Mouse (Mus musculus) hindbrain, embryonic 14.5 days (tissue): ENCODE results near the gene Moap1. TPM values are rescaled to one million over a fixed set of nuclear protein-coding genes. Genes with fewer than 3 reads are reported as not detected.
A peak's percentile ranks its signal among the peaks of the same experiment; 100 is the strongest.

ENCODE experiments used
- ATAC-seq: fragments of 200-750 bp; cut with Nextera tagmentation; 2 replicates; pipeline ENCODE4 v1.8.0; 2017; ENCODE audit warnings: moderate number of reproducible peaks, mild to moderate bottlenecking, moderate TSS enrichment, moderate library complexity; ENCODE audit not compliant: low FRiP score
- DNase-seq: peaks from one replicate; pipeline ENCODE4 v3.0.0-alpha.2; 2015; ENCODE audit warnings: low spot score
- H3K27ac ChIP-seq: fragments of 300-500 bp; sonication (generic); 2 replicates; pipeline ENCODE4 v1.5.1; 2014; ENCODE audit warnings: mild to moderate bottlenecking, moderate library complexity
- H3K27me3 ChIP-seq: fragments of 300-500 bp; sonication (generic); 2 replicates; pipeline ENCODE4 v1.6.1; 2014; ENCODE audit warnings: mild to moderate bottlenecking, low read length, mixed read lengths; ENCODE audit not compliant: control insufficient read depth, insufficient read depth
- H3K36me3 ChIP-seq: fragments of 300-500 bp; sonication (generic); replicated peaks from 2 replicates; pipeline ENCODE4 v1.6.1; 2014; ENCODE audit not compliant: control insufficient read depth, insufficient read depth
- H3K4me1 ChIP-seq: fragments of 300-500 bp; sonication (generic); replicated peaks from 2 replicates; pipeline ENCODE4 v1.6.1; 2014; ENCODE audit warnings: antibody characterized with exemption, low read length, mixed read lengths; ENCODE audit not compliant: control insufficient read depth, insufficient read depth
- H3K4me2 ChIP-seq: fragments of 300-500 bp; sonication (generic); replicated peaks from 2 replicates; pipeline ENCODE4 v1.6.1; 2014; ENCODE audit warnings: mild to moderate bottlenecking, moderate library complexity
- H3K4me3 ChIP-seq: fragments of 300-500 bp; sonication (generic); replicated peaks from 2 replicates; pipeline ENCODE4 v1.5.1; 2014; ENCODE audit warnings: mild to moderate bottlenecking, low read length
- H3K9ac ChIP-seq: fragments of 300-500 bp; sonication (generic); 2 replicates; pipeline ENCODE4 v1.6.1; 2014
- H3K9me3 ChIP-seq: fragments of 300-500 bp; sonication (generic); 2 replicates; pipeline ENCODE4 v1.6.1; 2016; ENCODE audit warnings: low read length; ENCODE audit not compliant: control insufficient read depth
- WGBS: fragments of 180-500 bp; shearing (Covaris S2); extraction: QIAGEN DNeasy Blood & Tissue Kit; methylation state at CpG from one replicate; pipeline ENCODE4 v1.1.7; 2014; 5-methylcytosine and 5-hydroxymethylcytosine counted together
- polyA plus RNA-seq: library from polyadenylated mRNA; unstranded; fragments of >200 nt; fragmentation: Nextera tagmentation; extraction: Ambion mirVana; gene quantifications from 2 replicates; pipeline ENCODE4 v1.2.1, GENCODE M21; 2014

Moap1 gene
- polyA plus RNA-seq, 1 experiment from 2014 or later, result 64.6 TPM

- WGBS, result 97% methylated on average over 8 of the region's 8 CpGs
- ATAC-seq, result no peak
- Histone ChIP-seq H3K4me3 (no peak overlapping the region), H3K4me2 (no peak overlapping the region), H3K4me1 (no peaks in the 10 kb centered on the region), H3K9me3 (no peaks in the 10 kb centered on the region), H3K27ac (no peak overlapping the region), H3K27me3 (no peaks in the 10 kb centered on the region), H3K9ac (no peak overlapping the region), H3K36me3 (peaks cover 96% of the 10 kb centered on the region)
- no peak for DNase-seq
Measured at GRCm38 (mm10) chr12:102771601-102772000, 28.1 kb upstream of the Moap1 start.

DNA sequence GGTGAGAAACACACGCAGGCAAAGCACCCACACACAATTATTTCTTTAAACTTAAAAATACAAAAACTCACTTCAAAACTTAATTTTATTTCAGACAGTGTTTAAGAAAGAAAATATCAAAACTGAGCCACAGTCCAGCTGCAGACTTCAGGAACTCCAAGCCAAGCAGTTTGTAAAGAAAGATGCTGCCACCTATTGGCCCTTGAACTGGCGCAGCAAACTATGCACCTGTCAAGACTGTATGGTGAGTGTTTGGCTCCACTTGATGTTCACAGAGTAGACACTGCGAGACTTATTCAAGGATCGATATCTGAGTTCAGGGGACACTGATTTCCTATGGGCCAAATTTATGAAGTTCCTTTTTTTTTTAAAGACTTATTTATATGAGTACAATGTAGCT is 25.5 kb upstream of the Moap1 start:
- DNase-seq (no peak), ATAC-seq (no peak)
- H3K4me3 ChIP-seq, result no peak overlapping the region
- H3K9ac ChIP-seq, result no peak overlapping the region
- no peaks in the 10 kb centered on the region for H3K4me1 ChIP-seq
- H3K9me3 ChIP-seq, result no peaks in the 10 kb centered on the region
- WGBS, result 95% methylated on average over 4 of the region's 4 CpGs
- H3K27me3 ChIP-seq, result no peaks in the 10 kb centered on the region
- H3K27ac ChIP-seq, result no peak overlapping the region
- H3K36me3 ChIP-seq, result peaks cover 93% of the 10 kb centered on the region
- H3K4me2 ChIP-seq, result no peak overlapping the region

DNA sequence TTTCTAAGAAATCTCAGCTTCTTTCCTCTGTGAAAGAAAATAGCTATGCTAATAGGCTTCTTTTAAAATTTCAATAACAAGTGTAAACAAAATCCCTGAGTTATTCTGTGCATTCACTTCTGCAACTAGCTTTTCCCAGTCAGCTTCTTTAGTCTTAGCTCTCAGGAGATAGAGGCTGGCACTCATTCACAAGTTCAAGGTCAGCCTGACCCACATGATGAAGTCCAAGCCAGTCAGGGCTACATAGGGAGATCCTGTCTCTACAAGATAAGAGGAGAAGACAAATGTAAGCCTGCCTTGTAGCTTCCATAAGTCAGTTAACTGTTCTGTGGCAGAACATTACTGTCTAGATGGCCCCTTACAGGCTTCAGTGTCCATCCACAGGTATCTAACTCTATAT is 20.2 kb upstream of the Moap1 start:
- H3K4me2 ChIP-seq, result no peak overlapping the region
- H3K27ac ChIP-seq, result no peak overlapping the region
- DNase-seq (no peak), ATAC-seq (no peak)
- peaks cover 54% of the 10 kb centered on the region for H3K36me3 ChIP-seq
- H3K4me1 ChIP-seq, result peaks cover 8% of the 10 kb centered on the region
- no peaks in the 10 kb centered on the region for H3K9me3 ChIP-seq
- H3K27me3 ChIP-seq, result no peaks in the 10 kb centered on the region
- H3K4me3 ChIP-seq, result no peak overlapping the region
- H3K9ac ChIP-seq, result no peak overlapping the region

- Histone ChIP-seq H3K4me1 (peaks cover 15% of the 10 kb centered on the region), H3K4me3 (no peak overlapping the region), H3K36me3 (peaks cover 36% of the 10 kb centered on the region), H3K9me3 (no peaks in the 10 kb centered on the region), H3K4me2 (no peak overlapping the region), H3K27me3 (no peaks in the 10 kb centered on the region), H3K9ac (no peak overlapping the region), H3K27ac (no peak overlapping the region)
- WGBS, result 91% methylated on average over 3 of the region's 3 CpGs
- DNase-seq (no peak), ATAC-seq (no peak)
Measured at GRCm38 (mm10) chr12:102761668-102762067, 18.2 kb upstream of the Moap1 start.

GRCm38 (mm10) chr12:102758936-102759335 is 15.5 kb upstream of the Moap1 start:
- Histone ChIP-seq H3K4me3 (peak overlapping the region; percentile 79), H3K4me2 (peak overlapping the region; percentile 65), H3K27ac (no peak overlapping the region), H3K4me1 (peaks cover 19% of the 10 kb centered on the region), H3K9ac (peak overlapping the region; percentile 73), H3K27me3 (no peaks in the 10 kb centered on the region), H3K9me3 (no peaks in the 10 kb centered on the region), H3K36me3 (peaks cover 18% of the 10 kb centered on the region)
- ATAC-seq, result no peak
- 1% methylated on average over 5 of the region's 5 CpGs for WGBS
- DNase-seq, result no peak

DNA sequence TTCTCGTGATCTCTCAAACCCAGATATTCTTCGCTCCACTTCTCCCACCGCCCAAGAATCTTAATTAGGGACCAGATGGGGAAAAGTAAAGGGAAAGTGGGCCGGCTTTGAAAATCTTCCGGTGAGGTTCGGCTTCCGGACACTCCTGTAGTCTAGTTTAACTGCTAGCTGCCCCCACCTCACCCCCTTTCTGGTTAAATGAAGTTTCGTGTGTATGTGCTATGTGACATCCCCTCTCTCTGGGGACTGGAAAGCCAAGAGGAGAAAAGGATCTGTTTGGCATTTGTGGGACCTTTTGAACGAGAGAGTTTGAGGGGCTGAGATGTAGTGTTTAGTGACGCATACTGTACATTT is 14.9 kb upstream of the Moap1 start, which contains the start of gene Gm20604:
TSS of gene Gm20604 (minus strand) at position 270 of the 354 bp plus-strand sequence.
- H3K27ac ChIP-seq, result peak within 1 kb of the TSS; percentile 90
- H3K27me3 ChIP-seq, result no peaks in the 10 kb centered on the region
- peak within 1 kb of the TSS; percentile 79 for H3K4me3 ChIP-seq
- no peak for DNase-seq
- H3K4me2 ChIP-seq, result peak within 1 kb of the TSS; percentile 65
- H3K9ac ChIP-seq, result peak within 1 kb of the TSS; percentile 74
- peaks cover 19% of the 10 kb centered on the region for H3K4me1 ChIP-seq
- no peak for ATAC-seq
- H3K9me3 ChIP-seq, result no peaks in the 10 kb centered on the region
- WGBS, result under 1% methylated on average over 10 of the region's 10 CpGs
- peaks cover 13% of the 10 kb centered on the region for H3K36me3 ChIP-seq

- Histone ChIP-seq H3K9me3 (no peaks in the 10 kb centered on the region), H3K9ac (peak within 1 kb of the TSS; percentile 74), H3K27me3 (no peaks in the 10 kb centered on the region), H3K27ac (peak within 1 kb of the TSS; percentile 90), H3K36me3 (peaks cover 12% of the 10 kb centered on the region), H3K4me1 (peaks cover 19% of the 10 kb centered on the region), H3K4me2 (peak within 1 kb of the TSS; percentile 65), H3K4me3 (peak within 1 kb of the TSS; percentile 79)
- under 1% methylated on average over 73 of the region's 73 CpGs for WGBS
- DNase-seq, result peak; percentile 97
- peak; percentile 98 for ATAC-seq
Measured at GRCm38 (mm10) chr12:102757689-102758402, 14.4 kb upstream of the Moap1 start, which contains the start of the genes Gm28051, Gon7 and Ubr7. Gene Gm28051, minus strand, starts transcription at chr12:102757765. Gene Gon7, minus strand, starts transcription at chr12:102757803. Gene Ubr7, plus strand, starts transcription at chr12:102757967.

- H3K36me3 ChIP-seq, result peaks cover 5% of the 10 kb centered on the region
- H3K4me2 ChIP-seq, result peak overlapping the region; percentile 65
- H3K9me3 ChIP-seq, result no peaks in the 10 kb centered on the region
- ATAC-seq (no peak; the same call in 1 of the 2 replicates), DNase-seq (no peak)
- peaks cover 19% of the 10 kb centered on the region for H3K4me1 ChIP-seq
- WGBS, result 1% methylated on average over 46 of the region's 46 CpGs
- peak overlapping the region; percentile 90 for H3K27ac ChIP-seq
- H3K4me3 ChIP-seq, result peak overlapping the region; percentile 79
- no peaks in the 10 kb centered on the region for H3K27me3 ChIP-seq
- H3K9ac ChIP-seq, result peak overlapping the region; percentile 74
Measured at GRCm38 (mm10) chr12:102757055-102757688, 13.7 kb upstream of the Moap1 start.

- Histone ChIP-seq H3K4me1 (peaks cover 19% of the 10 kb centered on the region), H3K27ac (no peak overlapping the region), H3K4me2 (peak overlapping the region; percentile 65), H3K36me3 (peaks cover 5% of the 10 kb centered on the region; the same call in 1 of the 2 replicates), H3K9me3 (no peaks in the 10 kb centered on the region), H3K27me3 (no peaks in the 10 kb centered on the region), H3K9ac (peak overlapping the region; percentile 74; the same call in 1 of the 2 replicates), H3K4me3 (peak overlapping the region; percentile 79)
- 89% methylated on average over 7 of the region's 7 CpGs for WGBS
- ATAC-seq, result no peak
- DNase-seq, result no peak
Measured at GRCm38 (mm10) chr12:102756304-102756703, 12.8 kb upstream of the Moap1 start.
